Comparison of ENCODE assay signal across 23 mouse cellular contexts in genomic region chr9:121195106-121195505, GRCm38 (mm10).
"Had no signal": no experiment of that assay in that cellular context is flagged by ENCODE, and none has a peak within 500 bp of the region (broad histone marks: within the 10 kb centered on the region; RNA-seq: fewer than 3 reads in every experiment).

No protein-coding gene starts in this region.

- H3K36me3 ChIP-seq: liver, embryonic 12.5 days had no signal

- H3K4me1 ChIP-seq: heart, embryonic 12.5 days; hindbrain, embryonic 13.5 days; hindbrain, embryonic 15.5 days; kidney, embryonic 15.5 days; limb, embryonic 13.5 days; limb, embryonic 15.5 days; liver, embryonic 12.5 days had no signal

- H3K4me3 ChIP-seq: heart, adult 2 months; heart, embryonic 12.5 days; hindbrain, embryonic 13.5 days; hindbrain, embryonic 15.5 days; kidney, embryonic 15.5 days; limb, embryonic 13.5 days; limb, embryonic 15.5 days; liver, embryonic 12.5 days had no signal

- H3K27ac ChIP-seq: heart, adult 2 months; hindbrain, embryonic 13.5 days; hindbrain, embryonic 15.5 days; hindbrain, postnatal 0 days; kidney, embryonic 15.5 days; kidney, postnatal 0 days; limb, embryonic 13.5 days; limb, embryonic 15.5 days; liver, embryonic 12.5 days had no signal

- H3K4me2 ChIP-seq: heart, embryonic 12.5 days; hindbrain, embryonic 13.5 days; hindbrain, embryonic 15.5 days; kidney, embryonic 15.5 days; limb, embryonic 13.5 days; limb, embryonic 15.5 days; liver, embryonic 12.5 days had no signal

- DNase-seq: gastrocnemius, postnatal 14 days; gastrocnemius, postnatal 36 days; heart, adult 2 months; heart, postnatal 10 days; heart, postnatal 36 days; kidney, adult 11 months; kidney, adult 2 months; kidney, adult 9 months; kidney, postnatal 14 days; kidney, postnatal 36 days; layer of hippocampus, adult 9-11 months; layer of hippocampus, postnatal 36 days; left cerebral cortex, postnatal 4 days had no signal

- ATAC-seq: hindbrain, postnatal 0 days; intestine, embryonic 16.5 days; liver, embryonic 12.5 days had no signal

- H3K27me3 ChIP-seq: heart, embryonic 12.5 days; hindbrain, embryonic 13.5 days; hindbrain, embryonic 15.5 days; kidney, embryonic 15.5 days; limb, embryonic 13.5 days; limb, embryonic 15.5 days; liver, embryonic 12.5 days had no signal

- H3K9ac ChIP-seq: heart, embryonic 12.5 days; hindbrain, embryonic 13.5 days; hindbrain, embryonic 15.5 days; kidney, embryonic 15.5 days; limb, embryonic 13.5 days; limb, embryonic 15.5 days; liver, embryonic 12.5 days had no signal
